Mouse (Mus musculus) common myeloid progenitor, adult 5-6 weeks (primary cell): Measurements from ENCODE around the gene Snd1. TPM values are rescaled to one million over a fixed set of nuclear protein-coding genes. Genes with fewer than 3 reads are reported as not detected.
A peak's percentile ranks its signal among the peaks of the same experiment; 100 is the strongest.

ENCODE experiments used
- ATAC-seq: replicated peaks from 2 replicates; pipeline ENCODE4 v1.8.0; 2016; ENCODE audit warnings: low read depth, mild to moderate bottlenecking, moderate TSS enrichment, inconsistent platforms; ENCODE audit not compliant: poor library complexity, severe bottlenecking
- total RNA-seq: library from RNA; stranded (forward); fragments of 200-1000, 187-1606 nt; gene quantifications from 2 replicates; pipeline ENCODE4 v1.2.3, GENCODE M21; 2017

Gene Snd1
- total RNA-seq, 1 experiment from 2014 or later = 176 TPM

DNA sequence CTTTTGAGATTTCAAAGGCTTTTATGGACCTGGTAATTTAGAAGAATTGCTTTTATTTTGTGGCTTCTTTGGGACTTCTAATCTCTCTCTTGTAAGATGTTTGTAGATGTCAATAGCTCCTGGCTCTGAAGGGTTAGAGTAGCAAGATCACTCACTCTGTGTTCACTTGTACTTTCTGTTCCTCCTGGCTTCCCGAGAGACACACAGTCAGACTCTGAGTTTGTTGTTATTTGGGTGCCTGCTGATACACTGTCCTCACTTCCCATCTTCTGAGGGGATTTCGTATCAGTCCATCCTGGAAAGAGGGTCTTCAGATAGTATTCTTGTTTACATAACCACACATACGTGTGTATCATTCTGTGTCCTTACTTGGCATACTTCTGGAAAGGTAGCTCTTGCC lies 148.0 kb downstream of the Snd1 start:
- no peak for ATAC-seq

- ATAC-seq = peak; percentile 77
Observed at GRCm38 (mm10) chr6:28628408-28628807, 153.5 kb downstream of the Snd1 start.

DNA sequence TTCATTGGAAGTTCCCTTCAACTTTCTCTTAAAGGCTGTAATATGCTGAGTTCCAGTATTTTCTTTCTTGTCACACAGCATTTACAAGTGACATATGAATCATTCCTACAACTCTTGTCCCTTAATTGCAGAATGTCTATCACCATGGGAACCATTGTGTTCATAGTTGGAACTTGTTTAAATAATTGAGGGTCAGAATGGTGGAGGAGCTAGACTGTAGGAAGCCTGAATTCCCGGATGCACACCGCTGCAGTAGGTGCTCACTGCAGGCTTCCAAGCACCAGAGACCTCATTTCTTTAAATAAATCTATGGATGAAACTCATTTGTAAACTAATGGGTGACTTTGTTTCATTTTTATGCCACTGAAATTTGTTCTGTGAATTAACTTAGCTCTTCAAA lies 154.9 kb downstream of the Snd1 start:
- no peak for ATAC-seq

DNA sequence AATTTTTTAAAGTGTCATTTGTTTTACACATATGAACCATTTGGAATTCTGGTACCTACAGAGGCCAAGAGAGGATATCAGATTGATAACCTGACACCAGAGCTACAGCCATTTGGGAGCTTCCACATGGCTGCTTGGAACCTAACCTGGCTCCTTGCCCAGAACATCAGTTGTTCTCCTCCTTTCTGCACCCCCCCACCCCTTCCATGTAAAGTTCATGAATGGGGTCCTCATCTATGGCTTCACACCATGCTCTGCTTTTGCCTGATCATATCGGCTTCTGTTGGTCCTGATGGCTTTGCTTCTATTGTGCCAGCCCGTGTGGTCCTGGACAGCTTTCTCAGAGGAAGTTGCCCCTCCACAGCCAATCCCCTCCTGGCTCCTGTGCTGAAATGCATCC lies 156.0 kb downstream of the Snd1 start:
- ATAC-seq = no peak

DNA sequence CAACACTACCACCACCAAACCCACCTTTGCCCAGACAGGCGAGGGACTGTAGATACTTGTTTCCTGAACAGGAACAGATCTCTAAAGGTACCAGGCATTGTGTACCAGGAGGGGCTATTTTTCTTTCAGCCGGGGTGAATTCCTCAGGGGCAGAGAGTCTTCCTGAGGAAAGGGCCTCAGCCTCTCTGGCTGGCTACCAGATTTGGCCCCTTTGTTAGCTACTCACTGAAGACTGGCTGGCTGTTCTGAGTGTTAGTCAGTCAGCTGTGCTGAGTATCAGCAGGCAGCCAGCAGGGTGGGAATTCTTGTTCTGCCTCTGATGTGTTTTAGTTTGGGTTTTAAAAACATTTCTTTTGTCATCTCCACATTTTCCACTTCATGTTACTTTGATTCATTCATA lies 158.2 kb downstream of the Snd1 start:
- ATAC-seq = no peak

DNA sequence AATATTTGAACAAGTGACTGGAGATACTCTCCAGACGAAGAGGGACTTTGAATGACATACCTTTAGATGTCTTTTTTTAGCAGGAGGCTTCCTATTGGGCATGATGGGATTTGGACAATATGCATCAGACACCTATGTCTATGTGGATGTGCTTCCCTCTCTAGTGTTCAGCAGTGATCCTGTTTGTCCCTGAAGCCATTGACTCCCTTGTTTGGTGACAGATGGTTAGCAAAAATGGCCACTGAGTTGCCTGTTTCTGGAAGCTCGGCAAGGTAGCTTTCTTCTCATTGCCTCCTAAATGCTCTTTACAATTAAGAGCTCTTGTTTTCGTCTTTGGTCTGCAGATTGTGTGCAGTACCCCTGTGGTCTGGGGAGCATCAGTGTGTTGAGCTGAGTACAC lies 158.7 kb downstream of the Snd1 start:
- ATAC-seq = no peak

DNA sequence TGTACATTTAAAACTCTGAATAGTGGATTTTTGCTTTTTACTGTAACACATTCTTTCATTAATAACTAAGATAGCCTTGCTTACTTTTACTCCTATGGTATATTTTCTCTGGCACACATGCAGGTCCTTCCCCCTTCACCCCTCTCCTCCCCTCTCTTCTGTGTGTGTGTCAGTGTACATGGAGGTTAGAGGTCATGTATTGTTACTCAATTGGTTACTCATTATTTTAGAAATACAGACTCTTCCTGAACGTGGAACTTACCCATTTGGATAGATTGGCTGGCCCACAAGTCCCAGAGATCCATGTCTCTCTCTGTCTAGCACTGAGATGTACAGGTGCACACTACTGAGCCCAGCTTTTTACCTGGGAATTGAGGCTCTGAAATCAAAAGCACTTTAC lies 160.2 kb downstream of the Snd1 start:
- no peak for ATAC-seq

DNA sequence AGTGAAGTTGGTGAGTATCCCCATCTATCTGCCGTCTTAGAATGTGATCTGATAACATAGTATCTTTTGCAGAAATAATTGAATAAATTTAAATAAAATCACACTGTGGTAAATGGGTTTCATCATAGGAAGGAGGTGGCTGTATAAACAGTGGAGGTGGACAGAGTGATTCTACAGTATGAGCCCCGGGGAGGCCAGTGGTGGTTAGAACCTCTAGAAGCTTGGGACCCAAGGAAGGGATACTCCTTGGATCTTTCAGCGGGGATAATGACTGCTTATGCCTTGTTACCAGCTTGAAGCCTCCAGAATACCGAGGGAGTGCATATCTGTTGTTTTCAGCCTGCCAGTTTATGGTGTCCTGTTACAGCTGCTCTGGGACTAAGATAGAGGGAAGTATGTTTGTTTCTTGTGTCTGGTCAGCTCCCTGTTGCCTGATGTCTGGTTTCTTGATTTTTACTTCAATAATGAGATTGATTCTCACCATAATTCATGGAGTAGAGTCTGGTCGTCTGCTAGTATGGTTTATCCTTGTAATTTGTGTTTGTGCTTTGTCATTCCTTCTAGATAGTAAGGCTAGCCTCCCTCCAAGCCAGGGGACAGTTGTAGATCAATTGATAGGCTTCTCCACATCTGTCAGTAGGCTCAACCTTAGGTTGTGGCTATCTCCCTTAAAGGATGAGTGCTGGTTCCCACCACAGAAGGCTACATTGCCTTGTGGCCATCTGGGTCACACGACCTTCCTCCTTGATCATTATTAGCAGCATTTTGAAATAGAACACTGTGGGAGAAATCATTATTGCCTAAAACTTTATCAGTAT lies 160.8 kb downstream of the Snd1 start:
- no peak for ATAC-seq

GRCm38 (mm10) chr6:28640088-28640487 lies 165.1 kb downstream of the Snd1 start:
- no peak for ATAC-seq

- no peak for ATAC-seq
Observed at GRCm38 (mm10) chr6:28642909-28643308, 168.0 kb downstream of the Snd1 start.

- ATAC-seq = no peak
Observed at GRCm38 (mm10) chr6:28645231-28645630, 170.3 kb downstream of the Snd1 start.

DNA sequence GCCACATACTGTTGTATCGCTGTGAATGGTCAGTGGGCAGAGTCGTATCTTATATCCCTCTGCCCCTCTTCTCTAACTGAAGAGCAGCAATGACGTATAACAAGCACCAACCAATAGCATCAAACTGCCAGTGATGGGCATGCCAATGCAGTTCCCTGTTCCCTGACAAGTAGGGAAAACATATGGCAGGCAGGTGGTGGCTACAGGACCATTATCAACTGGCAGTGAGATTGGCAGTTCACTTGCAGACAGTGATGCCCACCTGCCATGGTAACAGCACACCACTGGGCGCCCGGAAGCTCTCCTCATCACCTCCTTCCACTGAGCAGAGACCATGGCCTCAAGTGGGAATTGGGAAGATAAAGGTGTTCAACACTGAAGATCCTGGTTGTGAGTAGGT lies 181.6 kb downstream of the Snd1 start:
- ATAC-seq = no peak

- ATAC-seq = no peak
Observed at GRCm38 (mm10) chr6:28663004-28663403, 188.1 kb downstream of the Snd1 start.

DNA sequence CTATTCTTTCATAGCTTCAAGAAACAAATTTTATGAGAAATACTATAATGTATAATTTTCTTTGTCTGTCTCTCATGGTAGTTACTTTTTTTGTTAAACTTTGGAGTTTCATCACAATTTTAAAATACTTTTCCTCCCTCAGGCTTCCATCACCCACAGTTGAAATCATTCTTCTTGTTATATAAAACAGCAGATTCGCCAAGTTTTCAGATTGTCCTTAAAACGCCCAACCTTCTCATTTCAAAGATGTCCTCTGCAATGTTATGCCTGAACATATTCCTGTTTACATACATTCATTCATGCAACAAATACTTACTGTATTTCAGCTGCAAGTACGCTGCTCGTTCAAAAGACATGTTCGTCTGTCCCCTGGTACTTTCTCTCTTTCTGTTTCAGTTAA lies 188.7 kb downstream of the Snd1 start:
- ATAC-seq = no peak

DNA sequence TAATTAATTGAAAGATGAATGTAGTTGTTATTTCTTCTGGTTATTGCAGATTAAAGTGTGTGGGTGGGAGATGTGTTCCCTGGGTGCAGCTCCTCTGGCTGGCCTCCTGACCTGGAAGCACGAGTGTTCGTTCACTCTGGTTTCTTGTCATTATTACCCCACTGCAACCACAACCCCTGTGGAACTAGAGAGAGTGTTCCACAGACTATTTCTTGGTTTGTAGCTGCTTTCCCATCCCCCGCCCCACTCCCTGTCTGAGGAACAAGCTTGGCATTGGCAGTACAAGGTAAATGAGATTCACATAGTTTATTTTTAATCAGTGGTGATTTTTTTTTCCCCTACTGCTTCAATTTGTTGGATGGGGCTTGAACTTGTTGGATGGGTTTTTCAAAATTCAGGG lies 189.8 kb downstream of the Snd1 start:
- no peak for ATAC-seq

DNA sequence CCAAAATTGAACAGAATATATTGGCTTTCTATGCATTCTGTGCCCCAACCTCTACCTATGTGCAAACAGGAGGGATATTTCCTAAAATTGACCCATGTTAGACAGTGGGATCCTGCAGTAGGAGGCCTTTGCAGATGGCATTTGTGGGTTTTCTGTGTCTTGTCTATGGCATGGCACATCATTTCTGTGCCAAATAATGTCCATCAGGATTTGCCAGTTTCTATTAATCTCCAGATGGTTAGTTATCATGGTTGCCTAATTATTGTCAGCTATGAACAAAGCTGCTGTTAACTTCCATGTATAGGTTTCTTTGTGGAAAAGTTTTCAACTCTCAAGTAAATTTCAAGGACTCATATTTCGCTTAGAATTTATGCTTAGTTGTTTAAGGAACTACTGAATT lies 192.6 kb downstream of the Snd1 start:
- ATAC-seq = no peak

- ATAC-seq = no peak
Observed at GRCm38 (mm10) chr6:28669251-28669650, 194.3 kb downstream of the Snd1 start.

DNA sequence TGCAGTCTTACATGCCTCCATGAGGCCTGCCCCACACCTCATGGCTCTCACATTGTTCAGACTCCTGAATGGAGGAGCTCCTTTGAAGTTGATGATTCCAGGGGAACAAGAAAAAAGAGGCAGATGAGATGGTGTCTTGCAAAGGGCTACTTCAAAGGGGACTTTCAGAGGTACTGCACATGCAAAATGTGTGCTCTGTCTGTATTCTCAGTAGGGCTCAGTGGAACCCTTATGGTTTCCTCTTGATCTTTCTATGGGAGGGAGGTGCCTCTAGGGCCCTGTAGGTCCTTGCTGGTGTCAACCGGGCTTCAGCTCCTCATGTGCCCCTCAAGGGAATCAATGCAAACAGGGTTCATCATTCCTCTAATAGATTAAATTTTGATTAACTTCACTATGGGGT lies 197.4 kb downstream of the Snd1 start:
- no peak for ATAC-seq

- no peak for ATAC-seq
Observed at GRCm38 (mm10) chr6:28674686-28675085, 199.7 kb downstream of the Snd1 start.

DNA sequence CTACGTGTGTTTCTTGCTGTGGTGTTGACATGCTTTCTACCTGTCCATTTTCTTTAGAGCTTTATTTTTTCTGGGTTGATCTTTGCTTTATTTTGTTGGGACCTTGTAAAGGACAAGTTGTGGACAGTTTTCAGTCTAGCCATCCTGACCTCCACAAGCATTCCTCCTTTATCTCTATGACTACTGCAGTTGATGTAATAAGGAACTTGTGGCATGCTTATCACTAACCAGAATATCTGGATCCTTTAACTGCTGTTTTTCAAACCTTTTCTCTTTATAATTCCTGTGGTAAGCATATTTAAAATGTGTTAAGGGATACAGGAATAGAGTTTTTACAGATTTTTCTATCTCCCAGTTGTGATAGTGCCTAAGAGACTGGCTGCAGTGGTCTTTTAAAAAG lies 204.0 kb downstream of the Snd1 start:
- no peak for ATAC-seq

DNA sequence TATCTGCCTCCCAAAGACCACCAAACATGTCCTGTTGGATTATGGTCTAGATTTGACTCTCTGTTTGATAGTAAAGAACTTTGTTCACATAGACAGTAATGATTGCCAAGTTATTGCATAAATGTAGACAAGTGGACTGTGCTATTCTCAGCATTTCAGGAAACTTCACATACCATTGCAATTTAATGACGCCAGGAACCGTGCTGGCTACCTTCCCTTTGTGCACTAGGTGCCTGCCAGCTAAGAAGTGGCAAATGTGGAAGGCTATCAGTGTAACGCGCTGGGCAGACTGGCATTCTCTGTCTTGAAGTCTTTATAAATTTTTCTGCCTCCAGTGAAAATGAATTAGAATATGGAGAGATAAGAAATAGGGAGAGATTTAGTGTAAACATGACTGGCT lies 205.6 kb downstream of the Snd1 start:
- ATAC-seq = no peak
